Mouse (Mus musculus) brain, embryonic 14.5 days (tissue): Measurements from ENCODE around the gene Fosl2.

ENCODE experiments used
- CTCF ChIP-seq: fragments of 200-500 bp; IDR thresholded peaks from 2 replicates; pipeline ENCODE4 v1.5.1; 2012; ENCODE audit warnings: inconsistent platforms, mild to moderate bottlenecking, moderate library complexity, borderline replicate concordance; ENCODE audit not compliant: insufficient read depth, insufficient read length; ENCODE audit errors: extremely low read depth
- POLR2A ChIP-seq: fragments of 200-500 bp; IDR thresholded peaks from 2 replicates; pipeline ENCODE4 v1.6.1; 2012; ENCODE audit warnings: mild to moderate bottlenecking, inconsistent platforms, borderline replicate concordance; ENCODE audit not compliant: poor library complexity, insufficient read depth, insufficient read length, severe bottlenecking; ENCODE audit errors: extremely low read depth

DNA sequence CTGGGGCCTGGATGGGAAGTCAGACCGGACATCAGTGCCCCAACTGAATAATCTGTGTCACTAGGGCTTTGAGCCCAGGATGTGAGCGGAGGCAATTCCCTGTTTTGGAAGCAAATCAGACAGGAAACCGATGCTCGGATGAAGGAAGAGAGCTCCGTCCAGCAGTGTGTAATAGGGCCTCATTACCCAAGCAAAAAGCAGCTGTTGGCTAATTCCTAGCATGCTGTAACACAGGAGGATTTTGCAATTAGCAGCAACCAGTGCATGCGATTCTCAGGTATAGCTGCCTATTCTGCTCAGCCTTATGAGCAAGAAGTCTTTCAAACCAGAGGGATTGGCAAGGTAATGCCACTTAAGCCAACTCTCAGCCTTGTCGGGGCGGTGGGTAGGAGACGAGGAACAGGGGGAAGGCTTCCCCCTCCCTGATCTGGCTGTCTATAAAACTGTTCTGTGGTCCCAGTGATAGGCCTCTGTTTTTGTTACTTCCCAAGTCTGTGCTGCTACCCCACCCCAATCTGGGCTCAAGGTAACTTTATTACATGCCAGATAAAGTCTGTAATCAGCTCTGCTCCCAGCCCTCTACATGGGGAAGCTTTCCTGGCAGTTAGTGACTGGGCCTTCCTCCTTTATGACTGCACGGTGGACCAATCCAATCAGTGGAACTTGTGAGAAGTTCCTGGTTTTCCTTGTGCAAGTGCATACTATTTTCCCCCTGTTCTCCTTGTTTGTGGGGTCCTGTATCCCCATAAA is 3.0 kb downstream of the Fosl2 start:
- TF ChIP-seq POLR2A, result no peak
- no peak for TF ChIP-seq CTCF
